ENCODE assay signal across 14 mouse cellular contexts in genomic region chr9:118686166-118686961, GRCm38 (mm10).
DNase-seq lines count a peak whose midpoint lies in the region; ATAC-seq and TF ChIP-seq lines count a peak whose summit lies in the region.
"Had no signal": no experiment of that assay in that cellular context is flagged by ENCODE, and none has a peak within 500 bp of the region (broad histone marks: within the 10 kb centered on the region; RNA-seq: fewer than 3 reads in every experiment).

No protein-coding gene starts in this region.

- no peaks in the 10 kb centered on the region for H3K27me3 ChIP-seq in heart, adult 2 months (ENCODE audit: control insufficient read depth, insufficient read depth, low read length)
- H3K27me3 ChIP-seq: hindbrain, embryonic 15.5 days had no signal

- WGBS in heart, adult 2 months = 62% methylated on average over 9 of the region's 9 CpGs

- intact Hi-C loops in heart, adult 2 months (cut with DNase I) = loop anchor here (5.0 kb wide), 1 partner anchor 79 kb away; the partner anchor contains the start of gene Itga9
- intact Hi-C loops in left cerebral cortex, postnatal 10 days (cut with DNase I) = loop anchor here (10.0 kb wide), 1 partner anchor 188 kb away; no protein-coding TSS in a partner anchor

- H3K4me3 ChIP-seq in heart, adult 2 months = no peak overlapping the region
- H3K4me3 ChIP-seq: hindbrain, embryonic 15.5 days; layer of hippocampus, adult 2 months had no signal

- peak overlapping the region; percentile 26 for H3K27ac ChIP-seq in heart, adult 2 months
- H3K27ac ChIP-seq: hindbrain, embryonic 15.5 days; layer of hippocampus, adult 2 months had no signal

- peaks cover 5% of the 10 kb centered on the region for H3K4me1 ChIP-seq in heart, adult 2 months (ENCODE audit: control insufficient read depth, insufficient read depth, low read length)

- no peak for TF ChIP-seq EP300 in heart, adult 2 months (IDR thresholded peaks at IDR 0.05; ENCODE audit: insufficient read depth, low read depth, low read length)

- TF ChIP-seq POLR2A in heart, adult 2 months (IDR thresholded peaks at IDR 0.05; ENCODE audit: insufficient read depth, low read depth, low read length) = no peak

- no peak for TF ChIP-seq CTCF in heart, adult 2 months (IDR thresholded peaks at IDR 0.05)

- peak; percentile 52; the same call in 1 of the 2 replicates for ATAC-seq in erythroid progenitor cell, adult 5-6 weeks (replicated peaks; ENCODE audit: low FRiP score, poor library complexity, severe bottlenecking)
- ATAC-seq: intestine, postnatal 0 days had no signal

- no peak for DNase-seq in heart, adult 2 months
- DNase-seq in heart, adult 9 months (ENCODE audit: low spot score in 2 of 2) = no peak
- peak; percentile 57 for DNase-seq in lung, postnatal 25 days (ENCODE audit: low spot score)
- no peak for DNase-seq in lung, postnatal 14 days
- DNase-seq in testis, postnatal 10 days (ENCODE audit: low spot score) = no peak
- no peak for DNase-seq in left cerebral cortex, postnatal 10 days (ENCODE audit: extremely low spot score in 1 of 2, low spot score in 2 of 2)
- DNase-seq: adrenal gland, postnatal 36 days; cerebellum, adult 8-10 months; kidney, postnatal 10 days; spleen, adult 18-20 months had no signal

- H3K79me2 ChIP-seq in heart, adult 2 months (replicated peaks; ENCODE audit: control insufficient read depth, insufficient read depth, low read length) = no peaks in the 10 kb centered on the region

- H3K9ac ChIP-seq in heart, adult 2 months (ENCODE audit: low read depth, low read length) = no peak overlapping the region
- H3K9ac ChIP-seq: hindbrain, embryonic 15.5 days had no signal

- peaks cover 2% of the 10 kb centered on the region; the same call in 1 of the 2 replicates for H3K36me3 ChIP-seq in heart, adult 2 months (ENCODE audit: control insufficient read depth, insufficient read depth, low read length)
- H3K36me3 ChIP-seq: hindbrain, embryonic 15.5 days had no signal
